Mouse (Mus musculus): Measurements from ENCODE around the gene Fam89a. TPM values are rescaled to one million over a fixed set of nuclear protein-coding genes. Genes with fewer than 3 reads are reported as not detected.

The Fam89a gene
- polyA plus RNA-seq, 2 experiments, result 2.2 to 2.5 TPM

- Histone ChIP-seq H3K9ac (replicated peaks) (no peak overlapping the region), H3K36me3 (replicated peaks; ENCODE audit: control insufficient read depth, insufficient read depth, low read depth) (no peaks in the 10 kb centered on the region; the same call in 1 of the 2 replicates), H3K9me3 (ENCODE audit: control insufficient read depth, low read length) (no peaks in the 10 kb centered on the region), H3K4me3 (ENCODE audit: insufficient read depth in 1 of 2, low read depth in 2 of 2, low read length in 2 of 2) (no peak overlapping the region), H3K27ac (no peak overlapping the region), H3K27me3 (ENCODE audit: control insufficient read depth, insufficient read depth, low read length) (no peaks in the 10 kb centered on the region), H3K4me1 (replicated peaks; ENCODE audit: control insufficient read depth in 2 of 2, insufficient read depth in 2 of 2, low read length in 1 of 2) (no peaks in the 10 kb centered on the region), H3K4me2 (ENCODE audit: low read depth) (no peak overlapping the region)
- DNase-seq (ENCODE audit: low read depth in 3 of 3, low spot score in 3 of 3), result no peak
- 48% methylated on average over 9 of the region's 9 CpGs for WGBS (ENCODE audit: insufficient replicate concordance)
- no peak for ATAC-seq (ENCODE audit: insufficient read depth)
- TF ChIP-seq EP300 (IDR thresholded peaks at IDR 0.05; ENCODE audit: low read depth) (no peak), CTCF (IDR thresholded peaks at IDR 0.05; ENCODE audit: low read depth) (no peak)
These were observed 50.6 kb downstream of the Fam89a start for GRCm38 (mm10) chr8:124701023-124701422.

- Histone ChIP-seq H3K4me2 (ENCODE audit: low read depth) (no peak overlapping the region), H3K36me3 (replicated peaks; ENCODE audit: control insufficient read depth, insufficient read depth, low read depth) (no peaks in the 10 kb centered on the region; the same call in 1 of the 2 replicates), H3K9me3 (ENCODE audit: control insufficient read depth, low read length) (no peaks in the 10 kb centered on the region), H3K27me3 (ENCODE audit: control insufficient read depth, insufficient read depth, low read length) (no peaks in the 10 kb centered on the region), H3K4me3 (ENCODE audit: insufficient read depth in 1 of 2, low read depth in 2 of 2, low read length in 2 of 2) (no peak overlapping the region), H3K4me1 (replicated peaks; ENCODE audit: control insufficient read depth in 2 of 2, insufficient read depth in 2 of 2, low read length in 1 of 2) (no peaks in the 10 kb centered on the region), H3K27ac (no peak overlapping the region), H3K9ac (replicated peaks) (no peak overlapping the region)
- ATAC-seq (ENCODE audit: insufficient read depth) (no peak), DNase-seq (ENCODE audit: low read depth in 3 of 3, low spot score in 3 of 3) (no peak)
- 73% methylated on average over 5 of the region's 5 CpGs for WGBS (ENCODE audit: insufficient replicate concordance)
- TF ChIP-seq CTCF (IDR thresholded peaks at IDR 0.05; ENCODE audit: low read depth) (no peak), EP300 (IDR thresholded peaks at IDR 0.05; ENCODE audit: low read depth) (no peak)
These were observed 51.4 kb downstream of the Fam89a start for GRCm38 (mm10) chr8:124700271-124700670.

- H3K4me2 ChIP-seq (ENCODE audit: low read depth), result no peak overlapping the region
- H3K9me3 ChIP-seq (ENCODE audit: control insufficient read depth, low read length), result no peaks in the 10 kb centered on the region
- no peak overlapping the region for H3K9ac ChIP-seq (replicated peaks)
- H3K4me3 ChIP-seq (ENCODE audit: insufficient read depth in 1 of 2, low read depth in 2 of 2, low read length in 2 of 2), result no peak overlapping the region
- H3K27me3 ChIP-seq (ENCODE audit: control insufficient read depth, insufficient read depth, low read length), result no peaks in the 10 kb centered on the region
- no peaks in the 10 kb centered on the region for H3K4me1 ChIP-seq (replicated peaks; ENCODE audit: control insufficient read depth in 2 of 2, insufficient read depth in 2 of 2, low read length in 1 of 2)
- no peak overlapping the region for H3K27ac ChIP-seq
- DNase-seq (ENCODE audit: low read depth in 3 of 3, low spot score in 3 of 3) (no peak), ATAC-seq (ENCODE audit: insufficient read depth) (no peak)
- 0 out of 2 replicates have a peak, but pooled peaks cover 2% of the 10 kb centered on the region for H3K36me3 ChIP-seq (replicated peaks; ENCODE audit: control insufficient read depth, insufficient read depth, low read depth)
- whole genome bisulfite sequencing (ENCODE audit: insufficient replicate concordance), result 80% methylated on average over 22 of the region's 22 CpGs
- TF ChIP-seq EP300 (IDR thresholded peaks at IDR 0.05; ENCODE audit: low read depth), result no peak
- TF ChIP-seq CTCF (IDR thresholded peaks at IDR 0.05; ENCODE audit: low read depth), result no peak
These were observed 56.1 kb downstream of the Fam89a start for GRCm38 (mm10) chr8:124695424-124696100.

GRCm38 (mm10) chr8:124691706-124692105, 59.9 kb downstream of the Fam89a start:
- Histone ChIP-seq H3K27ac (no peak overlapping the region), H3K4me1 (replicated peaks; ENCODE audit: control insufficient read depth in 2 of 2, insufficient read depth in 2 of 2, low read length in 1 of 2) (no peaks in the 10 kb centered on the region), H3K4me3 (ENCODE audit: insufficient read depth in 1 of 2, low read depth in 2 of 2, low read length in 2 of 2) (no peak overlapping the region), H3K27me3 (ENCODE audit: control insufficient read depth, insufficient read depth, low read length) (no peaks in the 10 kb centered on the region), H3K4me2 (ENCODE audit: low read depth) (no peak overlapping the region), H3K36me3 (replicated peaks; ENCODE audit: control insufficient read depth, insufficient read depth, low read depth) (0 out of 2 replicates have a peak, but pooled peaks cover 2% of the 10 kb centered on the region), H3K9ac (replicated peaks) (no peak overlapping the region), H3K9me3 (ENCODE audit: control insufficient read depth, low read length) (no peaks in the 10 kb centered on the region)
- TF ChIP-seq CTCF (IDR thresholded peaks at IDR 0.05; ENCODE audit: low read depth) (no peak), EP300 (IDR thresholded peaks at IDR 0.05; ENCODE audit: low read depth) (no peak)
- 77% methylated on average over 4 of the region's 4 CpGs for WGBS (ENCODE audit: insufficient replicate concordance)
- ATAC-seq (ENCODE audit: insufficient read depth) (no peak), DNase-seq (ENCODE audit: low read depth in 3 of 3, low spot score in 3 of 3) (no peak)

Other genes with a start within 250 kb of the Fam89a start
- gene Cog2, start 231.1 kb downstream of the Fam89a start, polyA plus RNA-seq (2012; rRNA removed), result 7.4 and 10.0 TPM in 2 replicates
- 15.0 and 16.9 TPM in 2 replicates for gene Cog2, start 231.1 kb downstream of the Fam89a start, polyA plus RNA-seq (2014; fragmentation: Nextera tagmentation; extraction: Ambion mirVana)
- 63.3 and 73.0 TPM in 2 replicates for gene Agt, start 182.1 kb downstream of the Fam89a start, polyA plus RNA-seq (2012; rRNA removed)
- gene Agt, start 182.1 kb downstream of the Fam89a start, polyA plus RNA-seq (2014; fragmentation: Nextera tagmentation; extraction: Ambion mirVana), result 94.2 and 94.5 TPM in 2 replicates
- gene Capn9, start 175.7 kb downstream of the Fam89a start, polyA plus RNA-seq (2012; rRNA removed), result not detected in 2 replicates
- not detected in 2 replicates for gene Capn9, start 175.7 kb downstream of the Fam89a start, polyA plus RNA-seq (2014; fragmentation: Nextera tagmentation; extraction: Ambion mirVana)
- 8.2 and 8.7 TPM in 2 replicates for gene 2310022B05Rik, start 88.5 kb downstream of the Fam89a start, polyA plus RNA-seq (2012; rRNA removed)
- gene 2310022B05Rik, start 88.5 kb downstream of the Fam89a start, polyA plus RNA-seq (2014; fragmentation: Nextera tagmentation; extraction: Ambion mirVana), result 5.5 and 7.7 TPM in 2 replicates
- gene Ttc13, start 29.8 kb downstream of the Fam89a start, polyA plus RNA-seq (2012; rRNA removed), result 7.3 and 12.0 TPM in 2 replicates
- gene Ttc13, start 29.8 kb downstream of the Fam89a start, polyA plus RNA-seq (2014; fragmentation: Nextera tagmentation; extraction: Ambion mirVana), result 18.3 and 19.4 TPM in 2 replicates
- gene Arv1, start 29.7 kb downstream of the Fam89a start, polyA plus RNA-seq (2012; rRNA removed), result 5.5 and 6.0 TPM in 2 replicates
- gene Arv1, start 29.7 kb downstream of the Fam89a start, polyA plus RNA-seq (2014; fragmentation: Nextera tagmentation; extraction: Ambion mirVana), result 4.2 and 5.1 TPM in 2 replicates
- 0.03 and 0.11 TPM in 2 replicates for gene Trim67, start 41.3 kb upstream of the Fam89a start, polyA plus RNA-seq (2012; rRNA removed)
- 0.03 and 0.05 TPM in 2 replicates for gene Trim67, start 41.3 kb upstream of the Fam89a start, polyA plus RNA-seq (2014; fragmentation: Nextera tagmentation; extraction: Ambion mirVana)
- 23.3 and 35.7 TPM in 2 replicates for gene Gnpat, start 111.2 kb upstream of the Fam89a start, polyA plus RNA-seq (2012; rRNA removed)
- 39.0 and 39.6 TPM in 2 replicates for gene Gnpat, start 111.2 kb upstream of the Fam89a start, polyA plus RNA-seq (2014; fragmentation: Nextera tagmentation; extraction: Ambion mirVana)
- 8.9 and 13.5 TPM in 2 replicates for gene 2810004N23Rik, start 111.3 kb upstream of the Fam89a start, polyA plus RNA-seq (2012; rRNA removed)
- 17.9 and 18.2 TPM in 2 replicates for gene 2810004N23Rik, start 111.3 kb upstream of the Fam89a start, polyA plus RNA-seq (2014; fragmentation: Nextera tagmentation; extraction: Ambion mirVana)
- 2.6 and 3.7 TPM in 2 replicates for gene Exoc8, start 145.9 kb upstream of the Fam89a start, polyA plus RNA-seq (2012; rRNA removed)
- gene Exoc8, start 145.9 kb upstream of the Fam89a start, polyA plus RNA-seq (2014; fragmentation: Nextera tagmentation; extraction: Ambion mirVana), result 2.4 and 2.6 TPM in 2 replicates
- gene Sprtn, start 146.1 kb upstream of the Fam89a start, polyA plus RNA-seq (2012; rRNA removed), result 4.8 and 7.0 TPM in 2 replicates
- gene Sprtn, start 146.1 kb upstream of the Fam89a start, polyA plus RNA-seq (2014; fragmentation: Nextera tagmentation; extraction: Ambion mirVana), result 4.9 and 5.0 TPM in 2 replicates
- gene Egln1, start 197.5 kb upstream of the Fam89a start, polyA plus RNA-seq (2012; rRNA removed), result 4.2 and 5.5 TPM in 2 replicates
- 3.3 and 3.9 TPM in 2 replicates for gene Egln1, start 197.5 kb upstream of the Fam89a start, polyA plus RNA-seq (2014; fragmentation: Nextera tagmentation; extraction: Ambion mirVana)